Mouse (Mus musculus) small intestine, adult 2 months (tissue): ENCODE measurements around the gene 1700028P14Rik.

Source experiments
- CTCF ChIP-seq: fragments of 200-500 bp; IDR thresholded peaks from 2 replicates; pipeline ENCODE4 v1.5.1; 2012; ENCODE audit warnings: low read depth, mild to moderate bottlenecking, control low read depth, inconsistent platforms, low read length, moderate library complexity, mixed read lengths; ENCODE audit not compliant: insufficient replicate concordance, insufficient read length; ENCODE audit errors: extremely low read depth
- POLR2A ChIP-seq: fragments of 200-500 bp; IDR thresholded peaks from 2 replicates; pipeline ENCODE4 v1.6.1; 2012; ENCODE audit warnings: low read depth, mild to moderate bottlenecking, control low read depth, inconsistent platforms, low read length, moderate library complexity

GRCm38 (mm10) chr19:23697861-23698260 is 45.2 kb upstream of the 1700028P14Rik start:
- TF ChIP-seq CTCF (peak; percentile 8; the same call in 1 of the 2 replicates), POLR2A (no peak)
